Mouse (Mus musculus): Measurements from ENCODE around the gene Slc27a3. TPM values are rescaled to one million over a fixed set of nuclear protein-coding genes. Genes with fewer than 3 reads are reported as not detected.

The Slc27a3 gene
- polyA plus RNA-seq, 1 experiment from 2014 or later = 34.6 TPM

DNA sequence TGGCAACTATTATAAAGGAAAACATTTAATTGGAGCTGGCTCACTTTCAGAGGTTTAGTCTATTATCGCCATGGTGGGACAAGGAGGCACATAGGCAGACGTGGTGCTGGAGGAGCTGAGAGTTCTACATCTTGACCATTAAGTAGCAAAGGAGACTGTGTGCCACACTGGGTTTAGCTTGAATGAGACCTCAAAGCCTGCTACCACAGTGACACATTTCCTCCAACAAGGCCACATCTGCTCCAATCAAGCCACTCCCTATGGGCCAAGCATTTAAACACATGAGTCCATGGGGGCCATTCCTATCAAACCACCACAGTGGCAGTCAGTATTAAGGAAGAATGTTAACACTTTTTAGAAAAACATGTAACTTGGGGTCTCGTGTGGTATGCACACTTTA lies 51.5 kb downstream of the Slc27a3 start:
- Histone ChIP-seq H3K27me3 (no peaks in the 10 kb centered on the region), H3K36me3 (peaks cover 13% of the 10 kb centered on the region), H3K4me2 (replicated peaks) (no peak overlapping the region), H3K9ac (no peak overlapping the region), H3K4me3 (replicated peaks) (no peak overlapping the region), H3K9me3 (replicated peaks) (no peaks in the 10 kb centered on the region), H3K4me1 (no peaks in the 10 kb centered on the region), H3K27ac (replicated peaks) (no peak overlapping the region)
- WGBS = 73% methylated on average over 3 of the region's 3 CpGs
- no peak for ATAC-seq (ENCODE audit: insufficient number of reproducible peaks, low FRiP score, low TSS enrichment, low read depth)

DNA sequence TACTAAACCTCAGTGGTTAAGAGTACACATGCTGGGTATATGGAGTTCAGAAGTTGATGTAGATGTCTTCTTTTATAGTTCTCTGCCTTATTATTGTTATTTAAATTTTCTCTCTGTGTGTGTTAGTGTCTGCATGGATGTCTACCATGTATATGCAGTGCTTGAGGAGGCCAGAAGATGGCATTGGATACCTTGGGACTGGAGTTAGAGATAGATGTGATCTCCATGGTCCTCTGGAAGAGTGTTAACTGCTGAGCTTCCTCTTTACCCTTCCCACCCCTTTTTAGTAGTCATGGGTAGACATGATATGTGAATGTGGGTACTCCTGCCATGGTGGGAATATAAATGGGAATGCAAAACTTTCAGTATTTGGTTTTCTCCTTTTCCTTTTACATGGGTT lies 54.2 kb downstream of the Slc27a3 start:
- Histone ChIP-seq H3K27ac (replicated peaks) (no peak overlapping the region), H3K4me1 (no peaks in the 10 kb centered on the region), H3K4me3 (replicated peaks) (no peak overlapping the region), H3K36me3 (no peaks in the 10 kb centered on the region), H3K9ac (no peak overlapping the region), H3K9me3 (replicated peaks) (no peaks in the 10 kb centered on the region), H3K27me3 (no peaks in the 10 kb centered on the region), H3K4me2 (replicated peaks) (no peak overlapping the region)
- ATAC-seq (ENCODE audit: insufficient number of reproducible peaks, low FRiP score, low TSS enrichment, low read depth) = no peak

Other genes starting within 250 kb of the Slc27a3 start
- gene Rps27, start 176.3 kb downstream of the Slc27a3 start, polyA plus RNA-seq (2015; fragmentation: Nextera tagmentation; extraction: Ambion mirVana) = 1,680 and 1,915 TPM in 2 replicates
- 34.0 and 35.0 TPM in 2 replicates for gene Rab13, start 176.2 kb downstream of the Slc27a3 start, polyA plus RNA-seq (2015; fragmentation: Nextera tagmentation; extraction: Ambion mirVana)
- 111 and 121 TPM in 2 replicates for gene Jtb, start 158.3 kb downstream of the Slc27a3 start, polyA plus RNA-seq (2015; fragmentation: Nextera tagmentation; extraction: Ambion mirVana)
- 6.1 and 7.3 TPM in 2 replicates for gene Creb3l4, start 146.4 kb downstream of the Slc27a3 start, polyA plus RNA-seq (2015; fragmentation: Nextera tagmentation; extraction: Ambion mirVana)
- gene Slc39a1, start 141.8 kb downstream of the Slc27a3 start, polyA plus RNA-seq (2015; fragmentation: Nextera tagmentation; extraction: Ambion mirVana) = 107 and 115 TPM in 2 replicates
- gene Crtc2, start 135.8 kb downstream of the Slc27a3 start, polyA plus RNA-seq (2015; fragmentation: Nextera tagmentation; extraction: Ambion mirVana) = 24.7 and 27.8 TPM in 2 replicates
- gene Dennd4b, start 124.8 kb downstream of the Slc27a3 start, polyA plus RNA-seq (2015; fragmentation: Nextera tagmentation; extraction: Ambion mirVana) = 4.0 and 4.5 TPM in 2 replicates
- gene Gatad2b, start 96.8 kb downstream of the Slc27a3 start, polyA plus RNA-seq (2015; fragmentation: Nextera tagmentation; extraction: Ambion mirVana) = 15.2 and 16.8 TPM in 2 replicates
- gene Ints3, start 43.7 kb upstream of the Slc27a3 start, polyA plus RNA-seq (2015; fragmentation: Nextera tagmentation; extraction: Ambion mirVana) = 27.6 and 28.5 TPM in 2 replicates
- 5.9 and 6.2 TPM in 2 replicates for gene Npr1, start 75.9 kb upstream of the Slc27a3 start, polyA plus RNA-seq (2015; fragmentation: Nextera tagmentation; extraction: Ambion mirVana)
- gene Ilf2, start 86.2 kb upstream of the Slc27a3 start, polyA plus RNA-seq (2015; fragmentation: Nextera tagmentation; extraction: Ambion mirVana) = 182 and 183 TPM in 2 replicates
- 95.4 and 104 TPM in 2 replicates for gene Snapin, start 101.1 kb upstream of the Slc27a3 start, polyA plus RNA-seq (2015; fragmentation: Nextera tagmentation; extraction: Ambion mirVana)
- gene Chtop, start 119.6 kb upstream of the Slc27a3 start, polyA plus RNA-seq (2015; fragmentation: Nextera tagmentation; extraction: Ambion mirVana) = 155 and 159 TPM in 2 replicates
- gene S100a1, start 124.5 kb upstream of the Slc27a3 start, polyA plus RNA-seq (2015; fragmentation: Nextera tagmentation; extraction: Ambion mirVana) = 52.3 and 63.7 TPM in 2 replicates
- 45.9 and 51.8 TPM in 2 replicates for gene S100a13, start 124.5 kb upstream of the Slc27a3 start, polyA plus RNA-seq (2015; fragmentation: Nextera tagmentation; extraction: Ambion mirVana)
- gene S100a14, start 136.9 kb upstream of the Slc27a3 start, polyA plus RNA-seq (2015; fragmentation: Nextera tagmentation; extraction: Ambion mirVana) = 134 and 141 TPM in 2 replicates
- 321 and 322 TPM in 2 replicates for gene S100a16, start 147.3 kb upstream of the Slc27a3 start, polyA plus RNA-seq (2015; fragmentation: Nextera tagmentation; extraction: Ambion mirVana)
- 35.0 and 74.2 TPM in 2 replicates for gene S100a3, start 170.6 kb upstream of the Slc27a3 start, polyA plus RNA-seq (2015; fragmentation: Nextera tagmentation; extraction: Ambion mirVana)
- not detected in 2 replicates for gene S100a2, start 200.3 kb upstream of the Slc27a3 start, polyA plus RNA-seq (2015; fragmentation: Nextera tagmentation; extraction: Ambion mirVana)
- not detected in 2 replicates for gene Gm42674, start 212.0 kb upstream of the Slc27a3 start, polyA plus RNA-seq (2015; fragmentation: Nextera tagmentation; extraction: Ambion mirVana)
- 24.9 and 31.5 TPM in 2 replicates for gene S100a4, start 213.8 kb upstream of the Slc27a3 start, polyA plus RNA-seq (2015; fragmentation: Nextera tagmentation; extraction: Ambion mirVana)
- gene S100a5, start 218.6 kb upstream of the Slc27a3 start, polyA plus RNA-seq (2015; fragmentation: Nextera tagmentation; extraction: Ambion mirVana) = 2.8 and 3.1 TPM in 2 replicates
- gene S100a6, start 222.9 kb upstream of the Slc27a3 start, polyA plus RNA-seq (2015; fragmentation: Nextera tagmentation; extraction: Ambion mirVana) = 449 and 474 TPM in 2 replicates

Data from embryonic facial prominence, embryonic 15.5 days (tissue).